8 mouse cellular contexts compared by ENCODE assay signal in genomic region chr6:119635629-119636028, GRCm38 (mm10).
DNase-seq lines count a peak whose midpoint lies in the region; ATAC-seq lines count a peak whose summit lies in the region.

No protein-coding gene starts in this region.

- DNase-seq in gastrocnemius, adult 18-20 months (ENCODE audit: low spot score), result peak; percentile 30
- no peak for DNase-seq in gastrocnemius, postnatal 10 days
- peak; percentile 57 for DNase-seq in R1 (ENCODE audit: low read depth, low spot score)
- peak; percentile 91 for DNase-seq in hindlimb bud, embryonic 11.5 days (ENCODE audit: extremely low spot score, low read depth, low spot score)
- DNase-seq in lung, postnatal 10 days, result peak; percentile 49
- DNase-seq in left cerebral cortex, adult 9 months (ENCODE audit: low spot score in 2 of 2), result no peak
- DNase-seq in adrenal gland, postnatal 4 days (ENCODE audit: low spot score in 2 of 2), result no peak

- ATAC-seq in monocyte, adult 5-6 weeks (replicated peaks; ENCODE audit: insufficient number of reproducible peaks, low FRiP score, low TSS enrichment, poor library complexity, severe bottlenecking), result no peak

Comparison
In these comparisons a context has a peak if more than half of its experiments do, and no peak if none do; other contexts are left out.
1. DNase-seq: peak in gastrocnemius, adult 18-20 months (single experiment), R1 (single experiment), hindlimb bud, embryonic 11.5 days (single experiment) and lung, postnatal 10 days (single experiment); none in gastrocnemius, postnatal 10 days (single experiment), left cerebral cortex, adult 9 months (0 of 2) and adrenal gland, postnatal 4 days (0 of 2).